Mouse (Mus musculus): Measurements from ENCODE around the gene Chrdl2.

Gene Chrdl2

DNA sequence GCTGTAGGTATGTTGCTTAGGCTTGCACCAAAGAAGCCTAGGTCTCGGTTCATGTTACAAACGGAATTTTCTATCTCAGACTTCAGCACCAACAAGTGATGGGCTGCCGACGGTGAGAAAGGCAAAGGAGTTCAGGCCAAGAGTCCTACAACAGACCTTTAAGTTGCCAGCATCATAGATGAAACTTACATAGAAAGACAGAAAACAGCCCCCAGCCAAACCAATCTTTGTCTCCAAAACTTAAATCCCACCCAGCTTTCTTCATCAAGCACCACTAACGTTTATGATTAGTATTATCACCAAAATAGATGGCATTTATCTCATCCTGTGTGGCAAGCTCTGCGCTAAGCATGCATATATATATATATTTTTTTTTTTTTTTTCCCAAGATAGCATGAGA, 26.9 kb upstream of the Chrdl2 start:
- CTCF ChIA-PET, result interaction anchor here in 3 of 4 experiments (1.0 to 2.3 kb wide), 5 partner anchors 10 to 479 kb away, joined by 3 to 24 read pairs (median 4); no protein-coding TSS in a partner anchor

DNA sequence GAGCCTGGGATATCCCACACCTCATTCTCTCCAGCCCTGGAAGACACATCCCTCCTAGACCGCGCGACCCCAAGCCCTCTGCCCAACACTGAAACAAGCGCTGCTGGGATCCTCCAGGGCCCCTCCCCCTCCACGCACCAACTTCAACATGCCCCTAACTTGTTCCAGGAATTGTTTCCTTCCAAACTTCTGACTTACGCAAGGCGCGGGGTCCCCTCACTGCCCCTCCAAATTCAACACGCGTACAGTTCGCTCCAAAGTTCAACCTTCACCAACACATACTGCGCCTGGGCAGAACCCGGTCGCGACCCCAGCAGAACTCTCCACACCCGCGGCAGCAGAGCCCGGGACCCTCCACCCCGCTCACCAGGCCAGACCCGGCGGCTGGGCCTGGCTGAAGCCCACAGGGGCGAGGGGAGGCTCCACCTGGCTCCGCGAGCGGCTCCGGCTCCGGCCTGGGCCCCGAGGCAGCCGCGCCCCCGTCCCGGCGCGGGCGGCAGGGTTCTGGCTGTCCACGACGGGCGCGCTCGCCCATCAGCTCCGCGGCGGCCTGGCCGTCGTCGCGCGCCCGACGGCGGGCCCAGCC, 26.3 kb upstream of the Chrdl2 start:
- CTCF ChIA-PET, result interaction anchor here in 3 of 4 experiments (0.9 to 2.6 kb wide), 14 partner anchors 9 to 479 kb away, joined by 3 to 24 read pairs (median 4); no protein-coding TSS in a partner anchor
- POLR2A ChIA-PET, result interaction anchor here (0.5 to 3.4 kb wide), 46 partner anchors 8 to 721 kb away, joined by 3 to 43 read pairs (median 4); partner anchors contain the start of genes Pold3 (in 3 of the 4) and Rab6a (in 1 of the 4)

More for the DNA sequence above, 26.9 kb upstream of the Chrdl2 start:
- POLR2A ChIA-PET, result interaction anchor here in 3 of 4 experiments (0.5 to 3.4 kb wide), 28 partner anchors 8 to 721 kb away, joined by 3 to 43 read pairs (median 4); partner anchors contain the start of genes Pold3 (in 1 of the 3) and Rab6a (in 1 of the 3)

DNA sequence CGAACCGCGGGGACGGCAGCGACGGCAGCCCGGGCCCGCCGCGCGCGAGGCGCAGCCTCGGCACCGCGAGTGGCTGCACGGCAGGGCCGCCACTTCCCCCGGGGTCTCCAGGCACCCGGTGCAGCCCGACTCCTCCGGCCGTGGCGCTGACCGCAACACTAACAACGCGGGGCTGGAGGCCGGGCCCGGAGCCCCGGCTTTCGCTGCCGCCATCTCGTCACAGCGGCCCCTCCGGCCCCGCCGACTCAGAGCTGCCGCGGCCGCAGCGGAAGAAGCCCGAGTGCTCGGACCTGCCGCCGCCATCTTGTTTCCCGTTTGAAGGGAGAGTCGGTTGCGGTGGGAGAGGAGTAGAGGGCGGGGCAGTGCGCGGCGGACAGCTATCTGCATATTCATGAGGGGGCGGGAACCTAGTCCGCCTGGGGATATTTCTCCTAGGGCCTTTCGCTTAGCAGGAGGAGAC, 25.8 kb upstream of the Chrdl2 start, which contains the start of gene Rnf169:
TSS of gene Rnf169 (minus strand) at position 317 of the 460 bp plus-strand sequence.
- CTCF ChIA-PET, result interaction anchor here (0.6 to 2.6 kb wide), 21 partner anchors 9 to 756 kb away, joined by 3 to 24 read pairs (median 3); no protein-coding TSS in a partner anchor

DNA sequence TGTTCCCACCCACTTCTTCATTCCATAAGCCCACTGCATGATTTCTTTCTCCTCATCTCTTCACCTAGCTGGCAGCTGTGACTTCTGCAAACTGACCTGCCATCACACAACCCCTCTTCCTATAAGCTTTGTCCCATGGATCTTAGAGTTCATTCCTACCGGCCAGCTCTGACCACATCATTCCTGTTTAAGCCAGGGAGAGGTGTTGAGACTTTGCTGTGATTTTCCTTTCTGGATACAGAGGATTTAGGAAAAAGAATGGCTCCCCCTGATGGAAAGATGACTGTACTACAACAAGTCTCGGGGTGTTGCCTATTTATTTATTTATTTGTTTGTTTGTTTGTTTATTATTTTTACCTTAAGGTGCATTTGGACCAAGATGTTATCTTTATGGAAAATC, 24.7 kb upstream of the Chrdl2 start:
- CTCF ChIA-PET, result interaction anchor here (0.6 to 2.6 kb wide), 23 partner anchors 7 to 368 kb away, joined by 3 to 23 read pairs (median 4); no protein-coding TSS in a partner anchor
- POLR2A ChIA-PET, result interaction anchor here in 3 of 4 experiments (0.5 to 3.4 kb wide), 20 partner anchors 8 to 743 kb away, joined by 3 to 43 read pairs (median 6); partner anchors contain the start of genes Pold3 (in 2 of the 3) and Xrra1 (in 2 of the 3)

More for the DNA sequence above, 25.8 kb upstream of the Chrdl2 start, which contains the start of gene Rnf169:
- POLR2A ChIA-PET, result interaction anchor here (0.5 to 3.4 kb wide), 40 partner anchors 8 to 1771 kb away, joined by 3 to 43 read pairs (median 4); partner anchors contain the start of genes Pold3 (in 3 of the 4) and Xrra1 (in 1 of the 4)

DNA sequence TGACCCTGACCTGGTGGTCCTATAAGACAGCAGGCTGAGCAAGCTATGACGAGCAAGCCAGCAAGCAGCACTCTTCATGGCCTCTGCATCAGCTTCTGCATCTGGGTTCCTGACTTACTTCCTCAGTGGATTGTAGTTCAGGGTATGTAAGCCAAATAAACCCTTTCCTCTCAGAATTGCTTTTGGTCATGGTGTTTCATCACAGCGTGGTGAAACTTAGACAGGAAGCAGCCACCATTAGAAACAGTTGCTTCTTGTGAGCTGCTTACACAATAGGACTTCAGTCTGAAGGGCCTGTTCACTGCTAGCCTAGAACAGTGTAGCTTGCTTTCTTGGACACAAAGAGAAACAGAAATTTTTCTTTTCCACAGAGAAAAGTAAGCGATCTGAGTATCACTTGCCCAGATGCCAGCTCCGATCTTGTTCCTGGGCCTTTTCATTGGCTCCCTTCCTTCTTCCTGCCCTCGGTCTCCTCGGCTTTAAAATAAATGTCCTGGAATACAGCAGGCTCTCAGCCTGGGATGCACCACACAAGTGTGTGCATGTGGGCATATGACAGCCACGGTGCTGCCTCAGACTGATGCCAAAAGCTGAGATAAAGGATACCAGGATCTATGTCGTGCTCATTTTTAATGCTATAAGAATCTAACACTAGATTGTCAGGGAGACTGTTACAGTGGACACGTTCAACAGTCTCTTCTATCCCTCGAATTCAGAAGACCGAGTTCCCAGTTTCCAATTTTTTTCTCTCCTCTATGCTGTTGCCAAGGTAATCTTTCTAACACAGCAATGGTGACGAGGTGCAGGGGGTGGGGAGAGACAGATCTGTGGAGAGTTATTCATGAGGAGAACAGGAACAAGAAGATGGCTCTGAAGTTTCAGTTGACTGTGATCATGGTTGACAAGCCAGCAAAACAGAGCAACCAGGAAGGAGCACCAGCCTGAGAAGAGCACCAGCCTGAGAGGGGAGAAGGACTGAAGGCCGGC, 23.4 kb upstream of the Chrdl2 start:
- POLR2A ChIA-PET, result interaction anchor here in 3 of 4 experiments (1.2 to 3.4 kb wide), 4 partner anchors 7 to 183 kb away, joined by 3 to 26 read pairs (median 6); partner anchors contain the start of gene Xrra1 (in 1 of the 3)

DNA sequence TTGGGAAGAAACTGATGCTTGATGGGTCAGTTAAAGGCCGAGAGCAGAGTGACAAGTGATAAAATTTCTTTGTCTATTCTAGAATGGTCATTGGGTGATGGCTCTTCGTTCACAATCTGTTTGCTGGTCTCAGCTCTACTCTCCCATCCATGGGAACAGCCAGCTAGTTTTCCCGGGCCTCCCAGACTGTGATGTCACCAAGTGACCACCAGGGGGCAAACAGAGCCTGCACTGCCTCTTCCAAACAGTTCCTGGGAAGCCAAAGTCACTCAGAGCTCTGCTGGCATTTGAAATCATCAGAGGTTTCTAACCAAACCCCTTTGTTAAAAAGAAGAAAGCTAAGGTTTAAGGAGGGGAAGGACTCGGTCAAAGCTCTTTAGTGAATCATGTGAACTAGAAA, 17.2 kb upstream of the Chrdl2 start:
- POLR2A ChIA-PET, result interaction anchor here in 3 of 4 experiments (0.5 to 3.7 kb wide), 14 partner anchors 8 to 607 kb away, joined by 3 to 43 read pairs (median 4); partner anchors contain the start of genes Rnf169 (in 3 of the 3), Gdpd5 (in 1 of the 3), Lipt2 (in 1 of the 3) and Pold3 (in 1 of the 3)

More for the DNA sequence above, 23.4 kb upstream of the Chrdl2 start:
- CTCF ChIA-PET, result interaction anchor here in 2 of 4 experiments (0.6 to 2.6 kb wide), 5 partner anchors 8 to 168 kb away, joined by 4 to 23 read pairs (median 13); no protein-coding TSS in a partner anchor

DNA sequence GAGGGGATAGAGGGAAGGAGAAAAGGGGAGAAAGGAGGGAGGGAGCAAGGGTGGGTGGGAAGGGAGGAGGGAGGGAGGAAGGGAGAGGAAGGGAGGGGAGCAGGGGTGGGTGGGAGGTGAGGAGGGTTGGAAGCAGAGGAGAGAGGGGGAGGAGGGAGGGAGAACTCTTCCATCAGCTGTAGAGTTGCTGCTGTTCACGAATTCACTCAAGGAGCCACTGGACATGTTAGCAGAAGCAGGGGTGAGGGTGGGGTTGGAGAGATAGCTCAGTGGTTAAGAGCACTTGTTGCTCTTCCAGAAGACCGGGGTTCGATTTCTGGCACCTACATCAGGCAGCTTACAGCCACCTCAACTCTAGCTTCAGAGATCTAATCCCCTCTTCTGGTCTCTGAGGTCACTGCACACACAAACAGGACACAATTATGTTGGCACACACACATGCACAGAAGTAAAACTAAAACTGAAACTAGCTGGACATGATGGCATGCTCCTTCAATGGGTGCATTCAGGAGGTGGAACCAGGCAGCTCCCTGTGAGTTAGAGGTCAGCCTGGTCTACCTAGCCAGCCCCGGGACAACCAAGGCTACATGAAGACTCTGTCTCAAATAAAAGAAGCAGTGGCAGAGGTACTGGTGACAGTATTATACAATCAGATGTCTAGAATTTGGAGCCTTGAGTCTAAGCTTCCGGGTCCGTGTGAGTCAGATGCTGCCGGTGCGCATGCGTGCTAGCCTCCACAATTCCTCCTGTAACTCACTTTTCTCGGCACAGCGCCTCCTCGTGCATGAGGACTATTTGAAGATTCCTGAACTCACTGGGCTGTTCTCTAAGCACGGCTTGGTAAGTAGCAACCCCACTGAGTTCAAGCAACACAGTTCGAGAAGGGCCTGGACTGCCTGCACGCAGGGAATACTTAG, 15.9 kb upstream of the Chrdl2 start:
- ChIA-PET POLR2A (interaction anchor here in 3 of 4 experiments (0.5 to 3.7 kb wide), 15 partner anchors 9 to 363 kb away, joined by 3 to 43 read pairs (median 4); partner anchors contain the start of genes Rnf169 (in 3 of the 3) and Tpbgl (in 1 of the 3)), CTCF (interaction anchor here (0.6 to 3.7 kb wide), 24 partner anchors 9 to 1278 kb away, joined by 3 to 58 read pairs (median 4); partner anchors contain the start of genes Chrdl2 (in 2 of the 4), Rnf169 (in 2 of the 4) and Pold3 (in 1 of the 4))

More for the DNA sequence above, 17.2 kb upstream of the Chrdl2 start:
- CTCF ChIA-PET, result interaction anchor here (0.5 to 3.7 kb wide), 63 partner anchors 8 to 1322 kb away, joined by 3 to 58 read pairs (median 4); partner anchors contain the start of genes Chrdl2 (in 3 of the 4), Rnf169 (in 3 of the 4), Lipt2 (in 2 of the 4) and Pold3 (in 1 of the 4)

DNA sequence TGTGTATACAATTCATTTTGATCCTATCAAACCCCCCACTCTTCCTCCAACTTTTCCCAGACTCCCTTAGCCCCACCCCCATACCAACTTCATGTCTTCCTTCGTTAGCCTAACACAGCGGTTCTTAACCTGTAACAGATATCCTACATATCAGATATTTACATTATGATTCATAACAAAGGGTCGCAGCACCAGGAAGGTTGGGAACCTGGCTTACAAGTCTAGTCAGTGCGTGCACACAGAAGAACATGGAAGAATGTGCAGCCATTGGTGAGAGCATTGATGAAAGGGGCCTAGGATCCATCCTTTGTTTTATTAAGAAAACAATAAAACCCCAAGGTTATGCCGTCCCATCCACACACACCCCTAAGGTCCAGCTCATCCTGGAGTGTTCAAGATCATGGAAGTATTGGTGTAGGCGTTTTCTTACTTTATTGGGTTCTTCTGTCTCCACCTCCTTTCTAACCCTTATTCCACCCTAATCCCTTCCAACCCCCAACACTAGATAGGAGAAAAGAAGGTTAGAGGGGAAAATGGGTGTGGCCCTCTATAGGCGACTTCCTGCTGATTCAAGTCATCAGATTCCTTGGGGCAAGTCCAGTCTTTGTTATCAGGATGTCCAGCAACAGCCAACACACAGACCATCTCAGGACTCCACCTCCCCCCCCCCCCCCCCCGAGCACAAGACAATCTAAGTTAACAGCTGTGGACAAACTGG, 14.8 kb upstream of the Chrdl2 start:
- ChIA-PET POLR2A (interaction anchor here in 3 of 4 experiments (0.5 to 3.7 kb wide), 12 partner anchors 10 to 364 kb away, joined by 3 to 43 read pairs (median 4); partner anchors contain the start of genes Rnf169 (in 2 of the 3) and Tpbgl (in 1 of the 3)), CTCF (interaction anchor here in 3 of 4 experiments (0.6 to 3.7 kb wide), 10 partner anchors 10 to 1277 kb away, joined by 3 to 58 read pairs (median 6); partner anchors contain the start of genes Chrdl2 (in 2 of the 3) and Rnf169 (in 2 of the 3))

DNA sequence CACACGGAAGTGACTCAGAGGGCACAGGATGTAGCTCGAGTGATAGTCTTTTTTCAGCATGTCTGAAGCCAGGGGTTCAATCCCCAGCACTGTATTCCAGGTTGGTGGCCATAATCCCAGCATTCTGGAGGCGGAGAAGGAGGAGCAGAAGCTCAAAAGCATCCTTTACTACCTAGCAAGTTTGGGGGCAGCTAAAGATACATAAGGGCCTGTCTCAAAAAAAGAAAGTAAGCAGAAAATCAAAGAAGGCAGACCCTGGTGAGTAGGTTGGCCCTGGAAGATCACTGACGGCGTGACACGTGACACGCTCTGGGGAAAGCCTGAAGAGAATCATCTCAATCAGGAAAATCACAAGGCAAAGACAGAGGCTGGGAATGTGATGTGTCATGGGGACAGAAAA, 12.8 kb upstream of the Chrdl2 start:
- ChIA-PET CTCF (interaction anchor here in 3 of 4 experiments (0.7 to 1.5 kb wide), 5 partner anchors 10 to 59 kb away, joined by 3 to 6 read pairs (median 4); no protein-coding TSS in a partner anchor), POLR2A (interaction anchor here in 2 of 4 experiments (0.6 to 1.0 kb wide), 2 partner anchors 158 to 501 kb away, joined by 3 read pairs; no protein-coding TSS in a partner anchor)

DNA sequence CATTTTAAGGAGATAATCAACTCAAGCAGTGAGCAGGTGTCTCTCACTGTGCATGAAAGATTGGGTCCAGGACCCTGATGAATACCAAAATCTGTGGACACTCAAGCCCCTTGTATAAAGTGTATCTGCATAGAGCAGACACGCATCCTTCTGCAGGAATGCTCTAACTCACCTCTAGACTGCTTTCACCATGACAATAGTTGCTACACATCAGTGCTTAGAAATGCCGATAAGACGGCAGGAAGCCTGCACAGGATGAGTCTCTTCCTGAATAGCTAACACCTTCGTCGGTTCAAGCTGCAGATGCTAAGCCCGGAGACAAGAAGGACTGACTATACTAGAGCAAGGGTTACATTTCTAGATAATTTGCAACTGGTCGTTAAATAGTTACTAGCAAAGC, 10.8 kb upstream of the Chrdl2 start:
- CTCF ChIA-PET, result interaction anchor here in 1 of 4 experiments (1.8 kb wide), 1 partner anchor 14 kb away, joined by 8 read pairs; no protein-coding TSS in a partner anchor

DNA sequence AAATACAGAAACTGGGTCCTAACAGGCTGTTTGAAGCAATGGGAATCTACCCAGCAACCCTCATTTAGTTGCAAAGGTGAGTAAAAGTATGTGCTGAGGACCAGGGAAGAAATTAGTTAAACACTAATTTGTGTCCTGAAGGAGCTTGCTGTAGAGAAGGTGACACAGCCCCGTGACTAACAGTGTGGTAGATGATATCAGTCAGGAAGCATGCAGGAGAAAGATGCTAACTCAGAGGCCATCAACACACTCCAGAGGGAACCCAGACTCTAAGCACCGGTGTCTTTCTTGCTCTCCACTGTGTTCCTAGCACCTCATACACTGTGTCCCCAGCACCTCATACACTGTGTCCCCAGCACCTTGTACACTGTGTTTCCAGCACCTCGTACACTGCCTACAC, 7.3 kb upstream of the Chrdl2 start:
- POLR2A ChIA-PET, result interaction anchor here in 1 of 4 experiments (0.6 kb wide), 1 partner anchor 50 kb away, joined by 3 read pairs; no protein-coding TSS in a partner anchor
- CTCF ChIA-PET, result interaction anchor here in 1 of 4 experiments (1.0 kb wide), 1 partner anchor 10 kb away, joined by 5 read pairs; no protein-coding TSS in a partner anchor

More for the DNA sequence above, 10.8 kb upstream of the Chrdl2 start:
- POLR2A ChIA-PET, result interaction anchor here in 1 of 4 experiments (1.1 kb wide), 1 partner anchor 9 kb away, joined by 3 read pairs; no protein-coding TSS in a partner anchor

DNA sequence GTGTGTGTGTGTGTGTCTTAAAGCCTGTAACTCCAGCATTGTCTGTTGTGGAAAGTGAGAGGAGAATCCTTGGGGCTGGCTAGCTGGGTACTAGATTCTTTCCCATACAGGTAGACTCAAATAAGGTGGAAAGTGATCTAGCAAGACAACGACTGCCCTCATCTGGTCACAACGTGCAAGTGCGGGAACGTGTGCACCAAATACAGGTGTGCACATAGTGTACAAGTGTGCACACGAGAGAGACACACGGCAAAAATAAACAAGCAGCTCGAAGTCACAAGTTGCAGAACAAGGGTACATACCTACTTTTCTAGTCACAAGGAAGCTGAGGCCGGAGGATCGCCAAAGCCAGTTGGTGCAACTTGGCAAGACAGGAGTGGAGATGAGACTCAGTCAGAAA, 2.2 kb upstream of the Chrdl2 start:
- ChIA-PET CTCF (interaction anchor here (0.6 to 6.8 kb wide), 21 partner anchors 11 to 1482 kb away, joined by 3 to 58 read pairs (median 4); partner anchors contain the start of genes Rnf169 (in 1 of the 4) and Spcs2 (in 1 of the 4)), POLR2A (interaction anchor here in 2 of 4 experiments (0.6 to 2.6 kb wide), 10 partner anchors 8 to 1307 kb away, joined by 3 to 13 read pairs (median 3); partner anchors contain the start of gene Rnf169 (in 1 of the 2))

DNA sequence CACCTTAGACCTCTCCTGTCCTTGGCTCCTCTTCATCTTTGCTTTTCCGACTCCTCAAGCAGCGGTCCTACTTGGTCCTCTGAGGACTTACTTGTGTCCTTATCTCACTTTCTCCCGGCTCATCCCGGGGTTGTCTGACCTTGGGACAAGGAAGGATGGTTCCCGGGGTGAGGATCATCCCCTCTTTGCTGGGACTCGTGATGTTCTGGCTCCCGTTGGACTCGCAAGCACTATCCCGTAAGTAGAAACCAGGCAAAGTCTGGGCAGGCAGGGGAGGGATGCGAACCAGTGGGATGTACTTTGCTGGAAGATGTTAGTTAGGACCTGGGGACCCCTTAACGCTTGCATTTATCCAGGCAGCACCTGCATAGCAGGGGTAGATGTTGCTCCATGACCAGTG, 439 bp downstream of the Chrdl2 start:
- CTCF ChIA-PET, result interaction anchor here (0.7 to 6.8 kb wide), 7 partner anchors 17 to 1820 kb away, joined by 4 to 58 read pairs (median 7); no protein-coding TSS in a partner anchor
- POLR2A ChIA-PET, result interaction anchor here in 2 of 4 experiments (0.7 to 1.4 kb wide), 2 partner anchors 8 to 115 kb away, joined by 4 read pairs; partner anchors contain the start of gene Pold3 (in 1 of the 2)

DNA sequence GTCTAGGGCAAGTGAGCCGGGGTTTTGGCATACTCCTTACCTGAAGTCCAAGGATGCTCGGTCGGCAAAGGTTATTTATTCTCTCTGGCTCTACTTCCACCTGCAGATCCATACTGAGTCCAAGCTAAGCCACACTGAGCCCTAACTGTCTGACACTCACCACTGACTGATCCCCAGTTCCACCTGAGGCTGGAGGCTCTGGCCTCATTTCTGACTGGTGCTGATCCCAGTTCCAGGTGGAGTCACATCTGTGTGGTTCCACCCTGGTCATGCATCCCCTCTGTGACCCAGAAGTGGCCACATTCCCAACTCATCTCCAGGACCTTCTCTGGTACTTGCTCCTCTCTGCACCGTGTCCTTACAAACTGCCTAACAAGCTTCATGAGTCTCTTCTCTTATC, 2.8 kb downstream of the Chrdl2 start:
- CTCF ChIA-PET, result interaction anchor here in 3 of 4 experiments (1.1 to 1.9 kb wide), 7 partner anchors 12 to 179 kb away, joined by 3 to 16 read pairs (median 7); no protein-coding TSS in a partner anchor
- POLR2A ChIA-PET, result interaction anchor here in 2 of 4 experiments (0.7 to 1.1 kb wide), 2 partner anchors 21 to 35 kb away, joined by 3 read pairs; no protein-coding TSS in a partner anchor

All from embryonic stem cell, embryonic (primary cell).